Mouse (Mus musculus): ENCODE measurements around the gene Ndrg2.

DNA sequence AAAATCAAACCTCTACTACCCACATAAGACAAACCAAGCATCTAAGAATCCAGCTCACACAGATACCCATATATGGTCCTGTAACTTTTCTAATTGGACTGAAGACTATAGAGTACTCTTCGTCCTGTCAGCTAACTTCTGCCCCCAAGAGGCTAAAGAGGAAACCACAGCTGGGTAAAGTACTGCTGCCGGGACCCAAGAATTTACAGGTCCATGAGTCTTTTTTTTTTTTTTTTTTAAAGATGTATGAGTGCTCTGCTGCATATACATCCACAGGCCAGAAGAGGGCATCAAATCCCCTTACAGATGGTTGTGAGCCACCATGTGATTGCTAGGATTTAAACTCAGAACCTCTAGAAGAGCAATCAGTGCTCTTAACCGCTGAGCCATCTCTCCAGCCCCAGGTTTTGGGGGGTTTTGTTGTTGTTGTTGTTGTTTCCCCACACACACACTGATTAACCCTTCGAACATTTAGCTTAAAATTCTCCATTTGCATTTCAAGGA, 30.4 kb downstream of the Ndrg2 start:
- TF ChIP-seq CTCF (IDR thresholded peaks at IDR 0.05; ENCODE audit: extremely low read depth, insufficient read depth, low read length) (peak; percentile 28; the same call in 1 of the 2 replicates), POLR2A (IDR thresholded peaks at IDR 0.05; ENCODE audit: extremely low read depth, insufficient read depth, low read length) (no peak)
